Mouse (Mus musculus): ENCODE measurements at regions not wholly inside any gene's neighbourhood (a gene's known extent, or its start where the extent isn't known, plus 50 kb on each side); places are given as distances from the start of the nearest gene placed in this dataset.

DNA sequence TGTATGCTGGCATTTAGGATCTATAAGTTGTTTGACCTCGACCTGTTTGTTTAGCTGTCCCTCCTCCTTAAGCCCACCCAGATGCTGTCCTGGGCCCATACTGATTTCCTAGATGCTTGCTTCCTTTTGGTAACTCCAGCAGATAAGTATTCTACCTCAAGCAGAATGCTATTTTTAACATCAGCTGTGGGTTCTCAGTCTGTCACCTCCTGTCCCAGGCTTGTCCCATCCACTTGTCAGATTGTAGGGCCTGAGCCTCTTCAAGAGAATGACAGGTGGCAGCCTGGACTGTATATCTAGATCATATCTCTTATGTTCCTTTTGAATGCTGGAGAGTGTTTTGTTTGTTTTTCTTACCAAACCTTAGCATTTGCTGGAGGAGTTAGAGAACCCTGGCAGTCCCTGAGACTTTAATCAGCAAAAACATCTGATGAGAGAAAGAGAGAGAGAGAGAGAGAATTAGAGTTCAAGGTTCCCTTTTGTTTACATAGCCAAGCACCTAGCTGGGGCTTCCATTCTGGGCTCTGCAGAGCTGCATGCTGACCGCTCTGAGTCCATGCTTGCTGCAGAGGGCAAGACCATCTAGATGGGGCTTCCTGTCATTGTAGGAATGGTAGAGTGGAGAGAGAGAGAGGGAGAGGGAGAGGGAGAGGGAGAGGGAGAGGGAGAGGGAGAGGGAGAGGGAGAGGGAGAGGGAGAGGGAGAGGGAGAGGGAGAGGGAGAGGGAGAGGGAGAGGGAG is 89.7 kb upstream of the Map1b start:
- no peak for DNase-seq (ENCODE audit: low spot score in 2 of 2)
- intact Hi-C loops (cut with DNase I) = no loop called here

- intact Hi-C loops (cut with DNase I) = no loop called here
- no peak for DNase-seq (ENCODE audit: low spot score in 2 of 2)
Observed at GRCm38 (mm10) chr13:99597891-99598290, 81.6 kb upstream of the Map1b start.

- DNase-seq (ENCODE audit: low spot score in 2 of 2) = no peak
- intact Hi-C loops (cut with DNase I) = no loop called here
Observed at GRCm38 (mm10) chr13:99593846-99594813, 77.8 kb upstream of the Map1b start.

DNA sequence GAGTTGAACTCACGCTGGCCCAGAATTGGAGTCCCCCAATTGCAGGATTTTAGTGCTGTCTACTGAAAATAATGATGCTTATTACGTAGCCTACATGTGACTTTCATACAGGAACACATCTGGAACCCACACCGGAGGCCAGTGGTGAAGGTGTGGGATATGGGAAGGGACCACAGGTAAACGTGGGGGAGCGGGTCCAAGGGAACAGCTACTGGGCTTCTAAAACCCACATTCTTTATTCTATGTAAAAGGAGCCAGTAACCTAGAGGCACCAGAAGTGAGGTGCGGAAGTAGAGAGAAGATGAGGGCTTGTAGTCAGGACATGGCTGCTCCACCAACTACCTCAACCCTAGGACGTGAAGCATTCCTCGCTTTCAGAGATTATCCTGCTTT is 76.9 kb upstream of the Map1b start:
- intact Hi-C loops (cut with DNase I) = no loop called here
- DNase-seq (ENCODE audit: low spot score in 2 of 2) = no peak

GRCm38 (mm10) chr13:99592596-99593242 is 76.4 kb upstream of the Map1b start:
- intact Hi-C loops (cut with DNase I) = no loop called here
- DNase-seq (ENCODE audit: low spot score in 2 of 2) = peak; percentile 34 to 78

- intact Hi-C loops (cut with DNase I) = no loop called here
- DNase-seq (ENCODE audit: low spot score in 2 of 2) = no peak
Observed at GRCm38 (mm10) chr13:99588646-99589045, 72.3 kb upstream of the Map1b start.

- DNase-seq (ENCODE audit: low spot score in 2 of 2) = peak; percentile 9 to 51
- intact Hi-C loops (cut with DNase I) = no loop called here
Observed at GRCm38 (mm10) chr13:99583841-99584240, 67.5 kb upstream of the Map1b start.

DNA sequence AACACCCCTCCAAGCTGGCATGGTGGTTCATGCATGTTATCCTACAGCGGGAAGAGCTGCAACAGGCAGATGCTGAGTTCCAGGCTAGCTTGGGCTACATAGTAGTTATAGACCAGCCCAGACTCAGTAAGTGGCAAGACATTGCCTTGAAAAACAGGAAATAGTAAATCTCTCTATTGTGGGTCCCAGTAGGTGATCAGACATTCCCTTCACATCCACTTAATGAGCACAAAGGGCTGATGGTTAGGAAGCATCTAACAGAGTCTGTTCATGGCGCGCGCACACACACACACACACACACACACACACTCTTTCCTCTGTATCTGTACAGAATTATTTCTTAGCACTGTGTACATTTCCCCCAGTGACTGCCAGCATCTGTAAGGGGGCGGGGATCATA is 64.0 kb upstream of the Map1b start:
- no peak for DNase-seq (ENCODE audit: low spot score in 2 of 2)
- intact Hi-C loops (cut with DNase I) = no loop called here

GRCm38 (mm10) chr13:99579596-99580175 is 63.3 kb upstream of the Map1b start:
- intact Hi-C loops (cut with DNase I) = no loop called here
- peak; percentile 41 to 49 for DNase-seq (ENCODE audit: low spot score in 2 of 2)

DNA sequence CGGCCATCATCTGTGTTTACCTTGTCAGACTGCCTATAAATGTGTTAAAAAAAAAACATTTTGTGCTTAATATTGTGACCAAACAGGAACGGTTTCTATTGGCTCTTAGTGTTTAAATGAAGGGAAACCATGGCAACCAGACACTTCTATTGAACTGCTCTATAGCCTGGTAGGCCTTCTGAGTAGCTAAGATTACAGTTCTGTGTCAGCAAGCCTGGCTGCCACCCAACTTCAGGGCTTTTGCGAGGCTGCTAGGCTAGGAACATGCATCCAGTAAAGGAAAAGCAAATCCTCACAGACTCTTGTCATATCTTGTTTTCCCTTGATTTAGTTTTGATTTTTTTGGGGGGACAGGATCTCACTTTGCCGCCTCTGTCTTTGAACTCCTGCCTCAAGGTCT is 61.3 kb upstream of the Map1b start:
- peak; percentile 35 to 44 for DNase-seq (ENCODE audit: low spot score in 2 of 2)
- intact Hi-C loops (cut with DNase I) = no loop called here

GRCm38 (mm10) chr13:99573021-99573420 is 56.7 kb upstream of the Map1b start:
- intact Hi-C loops (cut with DNase I) = no loop called here
- no peak for DNase-seq (ENCODE audit: low spot score in 2 of 2)

- no peak for DNase-seq (ENCODE audit: low spot score in 2 of 2)
- intact Hi-C loops (cut with DNase I) = no loop called here
Observed at GRCm38 (mm10) chr13:99572381-99572780, 56.0 kb upstream of the Map1b start.

All from left cerebral cortex, postnatal 25 days (tissue).